Mouse (Mus musculus): ENCODE data around the gene Cyp2s1.

GRCm38 (mm10) chr7:25835188-25835891 is 18.6 kb upstream of the Cyp2s1 start:
- no peak for TF ChIP-seq POLR2A (IDR thresholded peaks at IDR 0.05; ENCODE audit: control insufficient read depth, extremely low read depth, insufficient read depth, low read length, poor library complexity)
- TF ChIP-seq CTCF (IDR thresholded peaks at IDR 0.05; ENCODE audit: borderline replicate concordance, control insufficient read depth, extremely low read depth, insufficient read depth, low read length, poor library complexity): no peak

Measured in thymus, adult 2 months (tissue).